Mouse (Mus musculus) T-helper 1 cell (primary cell): ENCODE data around the gene Zc3h12a.

Experiments used
- in situ Hi-C: fragments of 300-600 bp; cut with MboI, MseI; formaldehyde crosslinking; loops from one replicate; pipeline ENCODE4 v1.15.1; 2025; ENCODE audit warnings: high pct_unique_total_duplicates

The Zc3h12a gene

GRCm38 (mm10) chr4:125145213-125145612 lies 17.6 kb upstream of the Zc3h12a start:
- in situ Hi-C loops, result no loop called here

GRCm38 (mm10) chr4:125144627-125145026 lies 17.0 kb upstream of the Zc3h12a start:
- in situ Hi-C loops, result no loop called here

DNA sequence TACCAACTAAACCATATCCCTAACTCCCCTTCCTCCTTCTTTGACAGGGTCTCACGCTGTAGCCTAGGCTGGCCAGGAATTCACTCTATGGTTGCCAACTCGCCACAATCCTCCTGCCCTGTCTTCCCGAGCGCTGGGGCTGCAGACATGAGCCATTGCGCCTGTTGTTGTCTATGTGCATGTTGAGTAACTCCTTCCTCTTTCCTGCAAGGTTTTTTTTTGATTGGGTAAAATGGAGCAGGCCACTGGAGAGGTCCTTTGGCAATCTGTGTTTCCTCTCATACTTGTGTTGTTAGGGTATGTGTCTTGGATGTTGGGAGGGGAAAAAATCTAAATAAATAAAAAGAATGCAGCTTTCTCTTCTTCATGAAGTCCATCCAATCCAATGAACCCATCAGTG lies 16.6 kb upstream of the Zc3h12a start:
- in situ Hi-C loops, result no loop called here

DNA sequence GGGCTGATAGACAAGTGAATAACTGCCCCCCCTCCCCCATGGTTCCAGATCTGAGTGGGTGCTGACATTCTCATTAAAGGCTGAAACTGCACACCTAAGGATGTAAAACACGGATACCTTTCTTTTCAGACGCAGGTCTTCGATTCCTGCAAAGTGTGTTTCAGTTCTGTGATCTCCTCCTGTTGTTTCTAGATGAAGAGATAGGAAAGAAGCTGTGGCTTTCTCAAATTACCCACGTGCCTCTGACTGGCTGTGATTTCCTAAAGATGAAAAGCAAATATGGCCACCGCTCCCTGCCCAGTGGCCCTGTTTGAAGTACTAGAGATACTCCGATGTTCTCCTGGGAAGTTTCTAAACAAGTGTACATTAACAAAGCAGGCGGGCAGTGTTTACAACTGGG lies 10.7 kb upstream of the Zc3h12a start:
- in situ Hi-C loops, result no loop called here

DNA sequence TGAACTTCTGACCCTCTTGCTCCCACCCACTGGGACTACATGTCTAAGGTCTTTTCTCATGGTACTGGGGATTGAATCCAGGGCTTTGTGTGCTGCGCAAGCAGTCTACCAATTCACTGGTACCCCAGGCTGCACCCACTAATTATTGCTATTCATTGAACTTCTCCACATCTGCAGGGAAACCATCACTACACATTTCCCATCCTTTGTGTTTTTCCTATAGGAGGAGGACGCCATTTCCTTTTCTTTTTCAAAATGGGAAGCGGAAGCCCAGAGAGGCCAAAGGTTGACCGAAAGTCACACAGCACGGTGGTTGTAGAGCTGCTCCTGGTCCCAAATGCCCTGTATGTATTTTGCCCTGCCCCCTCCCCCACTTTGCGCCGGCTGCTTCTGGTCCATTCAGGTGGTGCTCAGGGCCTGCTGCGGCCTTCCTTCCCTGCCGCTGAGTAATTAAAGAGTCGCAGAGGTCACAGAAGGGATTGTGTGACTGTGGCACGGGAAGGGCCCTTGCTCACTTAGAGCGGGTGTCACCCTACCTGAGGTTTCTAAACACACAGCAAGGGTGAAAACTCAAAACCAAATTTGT lies 8.8 kb upstream of the Zc3h12a start:
- in situ Hi-C loops, result no loop called here

DNA sequence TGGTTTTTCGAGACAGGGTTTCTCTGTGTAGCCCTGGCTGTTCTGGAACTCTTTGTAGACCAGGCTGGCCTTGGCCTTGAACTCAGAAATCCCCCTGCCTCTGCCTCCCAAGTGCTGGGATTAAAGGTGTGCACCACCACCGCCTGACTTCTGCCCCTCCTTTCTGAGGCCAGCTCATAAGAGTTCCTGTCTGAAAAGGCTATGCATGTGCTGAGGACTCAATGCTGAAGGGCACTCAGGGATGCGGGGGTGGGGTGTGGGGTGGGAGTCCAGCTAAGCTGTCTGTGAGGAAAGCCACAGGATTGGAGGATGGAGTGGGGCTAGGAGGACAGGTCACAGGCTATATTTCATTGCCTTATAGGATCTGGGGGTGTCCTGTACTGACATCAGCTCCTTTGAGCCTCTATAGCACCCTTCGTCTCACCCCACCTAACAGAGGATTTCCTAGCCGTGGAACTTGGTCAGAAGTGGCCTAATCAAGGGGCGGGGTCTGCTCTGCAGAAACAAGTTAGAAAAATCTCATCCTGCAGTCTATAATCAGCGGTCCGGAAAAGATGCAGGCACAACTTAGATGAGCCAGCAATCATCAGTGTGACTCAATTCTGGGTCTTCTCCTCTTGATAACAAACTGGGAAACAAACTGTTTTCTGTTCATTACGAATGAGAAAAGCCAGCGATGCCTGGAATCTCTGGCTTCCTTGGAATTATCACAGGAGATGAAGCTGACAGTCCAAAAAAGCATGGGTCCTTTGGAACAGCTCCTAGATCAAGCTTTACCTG lies 7.6 kb upstream of the Zc3h12a start:
- in situ Hi-C loops, result no loop called here

- in situ Hi-C loops, result no loop called here
Measured at GRCm38 (mm10) chr4:125134631-125135030, 7.0 kb upstream of the Zc3h12a start.

DNA sequence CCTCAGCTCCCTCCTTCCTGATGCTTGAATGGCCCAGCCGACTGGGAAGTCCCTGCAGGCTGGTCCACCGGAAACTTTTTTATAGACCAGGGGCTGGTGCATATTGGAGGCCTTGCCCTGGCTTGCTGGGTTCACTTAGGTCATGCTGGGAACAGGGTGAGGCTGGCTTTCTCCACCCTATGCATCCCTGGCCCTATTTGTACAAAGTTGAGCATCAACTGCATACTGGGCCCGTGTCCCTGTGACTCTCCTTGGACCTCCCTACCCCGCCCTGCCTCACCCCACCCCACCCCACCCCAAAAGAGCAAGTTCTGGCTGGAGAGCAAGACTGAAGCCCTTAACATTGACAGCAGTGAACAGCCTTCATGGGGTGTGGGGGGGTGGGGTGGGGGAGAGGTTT lies 6.6 kb upstream of the Zc3h12a start:
- in situ Hi-C loops, result no loop called here

GRCm38 (mm10) chr4:125132394-125132793 lies 4.8 kb upstream of the Zc3h12a start:
- in situ Hi-C loops, result no loop called here

GRCm38 (mm10) chr4:125131493-125131892 lies 3.9 kb upstream of the Zc3h12a start:
- in situ Hi-C loops, result no loop called here

DNA sequence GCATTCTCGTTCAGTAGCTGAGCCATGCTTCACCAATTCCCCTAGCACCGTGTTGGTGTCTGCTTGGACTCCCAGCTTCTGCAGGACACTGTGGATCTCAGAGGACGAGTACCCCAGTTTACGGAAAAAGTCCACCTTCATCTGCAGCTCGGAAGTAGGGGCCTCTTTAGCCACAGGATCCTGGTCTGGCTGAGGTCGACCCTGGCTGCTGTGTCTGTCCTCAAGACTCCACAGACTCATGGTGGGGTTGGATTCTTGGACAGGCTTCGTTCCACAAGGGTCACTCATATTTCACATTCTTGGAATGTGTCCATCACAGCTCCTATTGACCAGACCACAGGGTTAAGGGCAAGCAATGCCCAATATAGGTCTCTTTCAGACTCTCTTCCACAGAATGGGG lies 879 bp downstream of the Zc3h12a start:
- in situ Hi-C loops, result no loop called here

DNA sequence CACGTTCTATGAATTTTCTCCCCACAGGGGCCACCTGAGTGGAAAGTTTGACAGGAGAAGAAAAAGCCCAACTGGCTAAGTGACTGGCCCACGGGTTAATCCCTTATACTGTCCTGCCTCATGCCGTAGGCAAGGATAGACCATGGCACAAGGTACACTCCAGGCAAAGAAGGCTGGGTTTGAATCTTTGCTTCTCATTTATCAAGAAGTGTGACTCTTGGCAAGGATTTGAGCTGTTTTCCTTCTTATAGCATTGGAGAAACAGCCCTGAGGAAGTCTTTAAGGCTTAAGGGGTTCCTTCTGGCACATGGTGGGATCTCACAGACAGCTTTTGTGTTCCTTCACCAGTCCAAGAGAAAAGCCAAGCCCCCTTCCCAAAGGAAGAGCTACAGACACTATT lies 1.5 kb downstream of the Zc3h12a start:
- in situ Hi-C loops, result no loop called here

DNA sequence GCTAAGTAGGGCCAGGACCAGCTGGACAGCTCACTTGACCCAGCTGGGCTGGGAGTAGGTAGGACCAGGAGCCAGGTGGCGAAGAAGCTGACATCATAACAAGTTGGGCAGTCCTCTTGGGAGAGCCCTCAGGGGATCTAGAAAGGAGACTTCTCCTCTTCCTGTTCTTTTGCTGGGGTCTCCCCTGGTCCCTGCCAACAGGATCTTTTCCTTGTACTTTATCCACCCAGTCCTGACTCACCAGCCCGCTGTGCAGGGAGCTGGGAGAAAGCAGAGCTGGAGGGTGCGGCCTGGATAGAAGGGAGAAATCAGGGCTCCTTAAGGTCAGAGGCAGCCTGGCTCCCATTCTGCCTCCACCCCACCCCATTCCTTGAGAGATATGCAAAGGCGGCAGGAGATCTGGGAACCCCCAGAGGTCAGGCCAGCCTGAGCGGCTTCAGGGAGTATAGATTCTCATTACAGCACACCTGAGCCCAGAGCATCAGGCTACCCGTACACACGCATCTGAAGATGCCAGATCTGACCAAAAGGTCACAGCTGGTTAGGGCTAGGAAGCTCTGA lies 2.2 kb downstream of the Zc3h12a start:
- in situ Hi-C loops, result no loop called here

- in situ Hi-C loops, result loop anchor here (5.0 kb wide), 1 partner anchor 1212 kb away; no protein-coding TSS in a partner anchor
Measured at GRCm38 (mm10) chr4:125124424-125125209, 3.0 kb downstream of the Zc3h12a start.

GRCm38 (mm10) chr4:125123279-125123671 lies 4.4 kb downstream of the Zc3h12a start:
- in situ Hi-C loops, result loop anchor here (5.0 kb wide), 1 partner anchor 1211 kb away; no protein-coding TSS in a partner anchor

DNA sequence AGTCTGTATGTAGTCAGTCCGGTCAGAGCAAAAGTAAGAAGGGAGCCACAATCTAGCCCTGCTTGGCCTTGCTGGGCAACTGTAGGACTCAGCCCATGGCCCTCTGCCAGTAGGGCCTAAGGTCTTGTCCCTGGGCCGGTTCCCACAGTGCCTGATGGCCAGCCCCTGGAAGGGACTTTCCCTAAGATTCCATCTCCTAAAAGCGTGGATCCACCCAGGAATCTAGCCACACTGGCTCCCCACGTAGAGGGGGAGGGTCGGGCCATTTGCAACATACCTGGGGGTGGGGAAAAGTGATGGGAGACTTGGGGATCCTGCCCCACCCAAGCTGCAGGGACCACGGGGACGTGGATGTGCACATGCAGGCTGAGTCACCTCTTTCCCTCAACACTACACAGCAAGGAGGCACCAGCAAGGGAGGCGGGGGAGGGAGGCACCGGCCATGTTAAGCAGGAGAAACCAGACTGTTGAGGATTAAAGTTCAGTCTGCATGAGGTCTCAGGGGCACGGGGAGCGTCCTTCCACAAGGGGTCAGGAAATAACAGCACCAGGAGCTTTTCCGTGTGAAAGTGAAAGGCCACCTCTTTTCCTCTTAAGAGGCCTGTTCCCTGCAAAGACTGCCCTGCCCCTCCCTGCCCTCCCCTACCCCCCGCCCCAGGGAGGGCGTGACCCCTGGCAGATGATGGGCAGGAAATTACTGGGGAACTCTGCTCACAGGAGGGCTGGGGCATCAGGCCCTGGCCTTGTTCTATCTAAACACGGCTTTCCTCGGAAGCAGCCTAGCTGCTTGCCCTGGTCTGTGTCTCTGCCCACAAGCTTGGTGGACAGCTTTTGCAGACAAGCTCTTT lies 5.0 kb downstream of the Zc3h12a start:
- in situ Hi-C loops, result loop anchor here (5.0 kb wide), 1 partner anchor 1210 kb away; no protein-coding TSS in a partner anchor

DNA sequence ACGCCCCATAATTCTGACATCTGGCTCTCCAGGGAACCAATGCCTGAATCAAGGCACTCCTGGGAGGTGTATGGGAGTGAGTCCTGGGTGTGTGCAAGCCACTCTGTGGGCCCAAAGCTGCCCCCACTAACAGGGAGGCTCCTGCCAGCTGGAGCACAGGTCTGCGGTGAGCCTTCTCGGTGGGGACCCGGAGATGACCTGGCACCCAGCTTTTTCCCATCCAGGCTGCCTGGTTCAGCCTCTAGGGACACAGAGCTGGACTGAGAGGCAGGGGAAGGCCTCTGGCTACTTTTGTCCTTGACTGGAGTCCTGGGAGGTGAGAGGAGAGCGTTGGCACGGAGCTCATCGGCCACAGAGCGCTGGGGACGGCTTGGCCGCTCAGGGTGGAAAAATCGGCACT lies 7.9 kb downstream of the Zc3h12a start:
- in situ Hi-C loops, result loop anchor here (5.0 kb wide), 1 partner anchor 1207 kb away; no protein-coding TSS in a partner anchor

DNA sequence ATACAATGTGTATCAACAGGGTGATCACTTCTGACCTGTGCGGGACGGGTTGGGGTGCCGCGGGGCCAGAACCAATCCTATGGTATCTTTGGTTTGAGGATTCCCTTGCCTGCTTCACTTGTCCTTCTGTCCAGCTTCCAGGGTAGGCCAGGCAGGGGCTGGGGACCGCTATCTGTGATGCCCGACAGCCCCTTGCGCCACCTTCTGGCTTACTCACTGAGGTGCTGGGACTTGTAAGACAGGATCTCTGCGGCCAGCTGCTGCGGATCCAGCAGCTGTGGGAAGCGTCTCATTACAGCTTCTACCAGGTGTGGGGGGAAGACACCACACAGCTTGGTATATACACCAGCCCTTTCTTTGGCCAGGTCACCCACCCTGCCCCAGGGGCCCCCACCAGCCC lies 8.6 kb downstream of the Zc3h12a start:
- in situ Hi-C loops, result no loop called here

DNA sequence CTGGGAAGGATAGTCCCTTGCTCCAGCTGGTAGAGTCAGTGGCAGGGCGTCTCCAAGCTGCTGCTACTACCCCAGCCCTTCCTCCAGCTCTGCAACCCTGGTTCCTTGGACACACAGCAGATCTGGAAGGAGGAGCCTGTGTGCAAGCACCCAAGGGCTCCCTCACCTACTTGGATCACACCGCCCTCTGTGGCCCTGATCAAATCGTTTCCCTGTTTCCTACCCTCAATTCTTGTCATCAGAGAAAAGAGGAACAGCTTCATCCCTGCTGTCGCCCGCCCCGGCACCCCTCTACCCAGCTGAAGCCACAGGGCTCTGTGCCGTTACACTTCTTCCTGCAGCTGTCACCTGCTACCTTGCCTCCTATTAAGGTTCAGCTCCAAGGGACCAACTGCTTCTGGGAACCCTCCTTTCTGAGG lies 9.7 kb downstream of the Zc3h12a start:
- in situ Hi-C loops, result no loop called here

DNA sequence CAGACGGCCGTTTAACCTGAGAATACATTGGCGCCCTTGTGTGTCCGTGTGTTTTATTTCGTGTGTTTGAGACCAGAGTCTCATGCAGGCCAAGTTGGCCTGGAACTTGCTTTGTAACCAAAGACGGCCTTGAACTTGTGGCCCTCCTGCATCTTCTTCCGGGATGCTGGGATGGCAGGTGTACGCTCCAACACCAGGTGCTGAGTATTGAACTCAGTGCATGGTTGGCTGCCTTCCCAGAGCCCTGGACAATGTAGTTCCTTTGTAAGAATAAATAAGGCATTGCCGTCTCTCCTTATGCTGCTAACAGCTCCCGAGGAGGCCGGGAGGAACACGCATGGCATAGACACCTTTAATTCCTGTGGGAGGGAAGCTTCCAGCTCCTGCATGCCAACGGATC lies 10.7 kb downstream of the Zc3h12a start:
- in situ Hi-C loops, result no loop called here
